8 mouse cellular contexts compared by ENCODE assay signal in the genomic region with DNA sequence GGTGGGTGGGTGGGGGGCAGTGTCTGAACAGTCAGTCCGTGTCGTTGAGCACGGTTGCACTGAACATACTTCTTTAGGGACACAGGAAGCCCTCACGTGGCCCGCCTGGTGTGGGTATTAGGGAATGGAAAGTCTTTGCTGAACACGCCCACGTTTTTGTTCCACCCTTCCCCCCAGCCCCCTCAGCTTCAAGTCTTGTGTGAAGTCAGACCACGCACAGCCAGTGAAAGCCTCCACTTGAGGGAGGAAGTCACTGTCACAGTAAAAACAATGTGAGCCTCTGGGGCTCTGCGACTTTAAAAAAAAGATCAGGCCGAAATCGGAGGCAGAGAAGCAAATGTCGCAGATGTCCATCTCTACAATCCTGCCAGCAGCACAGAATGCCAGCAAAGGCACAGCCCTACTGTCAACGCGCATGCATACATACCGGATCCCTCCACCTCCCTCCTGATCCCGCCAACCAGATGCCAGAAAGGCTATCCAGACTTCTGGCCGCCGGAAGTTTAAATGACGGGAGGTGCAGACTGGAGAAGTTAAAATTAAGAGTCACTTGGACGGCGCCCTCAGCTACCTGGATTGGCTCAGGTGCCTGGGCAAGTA. TPM values are rescaled to one million over a fixed set of nuclear protein-coding genes. Genes with fewer than 3 reads are reported as not detected.
DNase-seq lines count a peak whose midpoint lies in the region; ATAC-seq lines count a peak whose summit lies in the region.

No protein-coding gene starts in this region.

- DNase-seq in embryo, embryonic 10.5 days (ENCODE audit: low spot score) = peak; percentile 59
- peak; percentile 67 to 86 for DNase-seq in gastrocnemius, postnatal 36 days
- DNase-seq in left cerebral cortex, postnatal 14 days (ENCODE audit: low spot score in 2 of 2) = peak; percentile 67 to 93
- DNase-seq in right cerebral cortex, postnatal 4 days = peak; percentile 40
- no peak for DNase-seq in c-Kit-positive CD71-positive TER-119-positive erythroid progenitor cells, embryonic 14.5 days (ENCODE audit: low spot score)

- H3K27ac ChIP-seq in intestine, embryonic 15.5 days = no peak overlapping the region

- no peaks in the 10 kb centered on the region for H3K9me3 ChIP-seq in intestine, embryonic 15.5 days

- H3K4me3 ChIP-seq in intestine, embryonic 15.5 days (replicated peaks) = peak overlapping the region; percentile 46

- 3% methylated on average over 21 of the region's 21 CpGs for WGBS in intestine, embryonic 15.5 days

- peak overlapping the region; percentile 97 for H3K4me2 ChIP-seq in intestine, embryonic 15.5 days (replicated peaks)

- intact Hi-C loops in gastrocnemius, postnatal 36 days (cut with DNase I) = loop anchor here (2.0 kb wide), 1 partner anchor 24 kb away; no protein-coding TSS in a partner anchor
- intact Hi-C loops in left cerebral cortex, postnatal 14 days (cut with DNase I) = no loop called here

- peak; percentile 70 for ATAC-seq in activated CD4-positive, CD25-positive, alpha-beta regulatory T cell, adult 4 months
- ATAC-seq in intestine, embryonic 15.5 days = peak; percentile 65
- peak; percentile 43 for ATAC-seq in megakaryocyte progenitor cell, adult 5-6 weeks (replicated peaks; ENCODE audit: poor library complexity)

- H3K9ac ChIP-seq in intestine, embryonic 15.5 days = peak overlapping the region; percentile 31

- H3K36me3 ChIP-seq in intestine, embryonic 15.5 days = no peaks in the 10 kb centered on the region

- peaks cover 19% of the 10 kb centered on the region for H3K4me1 ChIP-seq in intestine, embryonic 15.5 days (replicated peaks)

- no peaks in the 10 kb centered on the region for H3K27me3 ChIP-seq in intestine, embryonic 15.5 days (replicated peaks)

RNA-seq across cellular contexts. Expression of a gene that starts 4.1 kb away (rescaled TPM):
- polyA plus RNA-seq in activated CD4-positive, CD25-positive, alpha-beta regulatory T cell, adult 4 months (2017; shearing (Covaris generic)) = 100 to 1,000 TPM; 125 to 176 TPM
- 10 to 100 TPM; 10.9 to 16.6 TPM for total RNA-seq in gastrocnemius, postnatal 36 days (2021)
- 3.6 and 4.0 TPM in 2 replicates for polyA plus RNA-seq in intestine, embryonic 15.5 days (2015; fragmentation: Nextera tagmentation; extraction: Ambion mirVana)
- total RNA-seq in left cerebral cortex, postnatal 14 days (2021) = 10 to 100 TPM; 17.0 to 19.1 TPM
- 0.68 and 2.0 TPM in 2 replicates for total RNA-seq in megakaryocyte progenitor cell, adult 5-6 weeks (2015)
- 0.88 and 1.1 TPM in 2 replicates for total RNA-seq in megakaryocyte progenitor cell, adult 5-6 weeks (2017)

RNA-seq across cellular contexts. Expression of a gene that starts 34.4 kb away (rescaled TPM):
- under 1 TPM in 1 of 2 experiments, not detected in 1; 0.29 TPM for polyA plus RNA-seq in activated CD4-positive, CD25-positive, alpha-beta regulatory T cell, adult 4 months (2017; shearing (Covaris generic))
- not detected for total RNA-seq in gastrocnemius, postnatal 36 days (2021)
- polyA plus RNA-seq in intestine, embryonic 15.5 days (2015; fragmentation: Nextera tagmentation; extraction: Ambion mirVana) = not detected in 2 replicates
- total RNA-seq in left cerebral cortex, postnatal 14 days (2021) = not detected
- not detected in 2 replicates for total RNA-seq in megakaryocyte progenitor cell, adult 5-6 weeks (2015)
- total RNA-seq in megakaryocyte progenitor cell, adult 5-6 weeks (2017) = not detected in 2 replicates
